Mouse (Mus musculus): ENCODE data around the gene Spg7.

GRCm38 (mm10) chr8:123112892-123113291, 50.1 kb downstream of the Spg7 start:
- TF ChIP-seq CTCF (IDR thresholded peaks at IDR 0.05; ENCODE audit: low read depth, low read length) = no peak
- TF ChIP-seq POLR2A (IDR thresholded peaks at IDR 0.05; ENCODE audit: borderline replicate concordance, low read depth, low read length) = no peak

Data from bone marrow macrophage, adult 2 months (primary cell).